Mouse (Mus musculus) E14TG2a.4 (cell line): ENCODE data around the gene Ptpn13.

Experiments
- H3K27me3 ChIP-seq: 2 replicates; pipeline ENCODE4 v1.6.1; 2014; ENCODE audit warnings: low read length, control low read depth; ENCODE audit not compliant: insufficient read depth
- H3K36me3 ChIP-seq: 2 replicates; pipeline ENCODE4 v1.6.1; 2014; ENCODE audit warnings: low read length, control low read depth; ENCODE audit not compliant: insufficient read depth
- H3K4me1 ChIP-seq: replicated peaks from 2 replicates; pipeline ENCODE4 v1.6.1; 2014; ENCODE audit warnings: low read depth, low read length, control low read depth
- H3K4me3 ChIP-seq: replicated peaks from 2 replicates; pipeline ENCODE4 v1.5.1; 2014; ENCODE audit warnings: mild to moderate bottlenecking, low read length
- H3K9me3 ChIP-seq: 2 replicates; pipeline ENCODE4 v1.6.1; 2014; ENCODE audit warnings: low read length, control low read depth
- CTCF ChIP-seq: conservative IDR thresholded peaks from 2 replicates; pipeline ENCODE4 v1.5.1; 2014; ENCODE audit warnings: low read length
- NANOG ChIP-seq: IDR thresholded peaks from 2 replicates; pipeline ENCODE4 v1.6.1; 2014; ENCODE audit warnings: borderline replicate concordance, low read length, mixed read lengths
- POU5F1 ChIP-seq: IDR thresholded peaks from 2 replicates; pipeline ENCODE4 v1.6.1; 2014; ENCODE audit warnings: low read length, borderline replicate concordance

Gene Ptpn13

GRCm38 (mm10) chr5:103499305-103499704, 74.3 kb downstream of the Ptpn13 start:
- TF ChIP-seq CTCF (no peak), POU5F1 (no peak), NANOG (no peak)
- Histone ChIP-seq H3K9me3 (no peaks in the 10 kb centered on the region), H3K4me1 (no peaks in the 10 kb centered on the region), H3K4me3 (no peak overlapping the region), H3K27me3 (no peaks in the 10 kb centered on the region), H3K36me3 (peaks cover 4% of the 10 kb centered on the region; the same call in 1 of the 2 replicates)

GRCm38 (mm10) chr5:103501076-103501475, 76.1 kb downstream of the Ptpn13 start:
- H3K9me3 ChIP-seq = no peaks in the 10 kb centered on the region
- H3K4me1 ChIP-seq = no peaks in the 10 kb centered on the region
- TF ChIP-seq POU5F1 (no peak), NANOG (no peak), CTCF (no peak)
- H3K36me3 ChIP-seq = peaks cover 4% of the 10 kb centered on the region; the same call in 1 of the 2 replicates
- no peaks in the 10 kb centered on the region for H3K27me3 ChIP-seq
- H3K4me3 ChIP-seq = no peak overlapping the region

DNA sequence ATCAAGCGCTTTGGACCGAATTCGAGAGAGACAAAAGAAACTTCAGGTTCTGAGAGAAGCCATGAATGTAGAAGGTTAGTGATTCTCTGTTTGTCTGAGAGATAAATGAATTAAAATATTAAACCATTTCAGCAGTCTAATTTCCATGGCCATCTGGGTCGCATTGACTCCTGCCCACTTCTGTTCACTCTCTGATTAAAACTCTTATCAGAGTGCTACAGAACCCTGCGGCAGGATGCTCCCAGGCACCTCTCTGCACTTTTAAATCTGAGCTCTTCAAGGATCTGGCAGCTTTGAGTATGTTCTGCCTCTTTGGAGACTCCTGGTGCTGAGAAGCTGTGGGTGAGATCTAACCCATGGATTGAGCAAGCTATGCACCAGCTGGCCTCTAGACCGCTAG, 76.8 kb downstream of the Ptpn13 start:
- no peaks in the 10 kb centered on the region for H3K4me1 ChIP-seq
- no peaks in the 10 kb centered on the region for H3K27me3 ChIP-seq
- H3K4me3 ChIP-seq = no peak overlapping the region
- H3K9me3 ChIP-seq = no peaks in the 10 kb centered on the region
- TF ChIP-seq NANOG (no peak), CTCF (no peak), POU5F1 (no peak)
- H3K36me3 ChIP-seq = peaks cover 4% of the 10 kb centered on the region; the same call in 1 of the 2 replicates

- Histone ChIP-seq H3K4me1 (no peaks in the 10 kb centered on the region), H3K9me3 (no peaks in the 10 kb centered on the region), H3K4me3 (no peak overlapping the region), H3K27me3 (no peaks in the 10 kb centered on the region), H3K36me3 (no peaks in the 10 kb centered on the region)
- TF ChIP-seq NANOG = no peak
- TF ChIP-seq POU5F1 = no peak
- TF ChIP-seq CTCF = no peak
These were observed 88.2 kb downstream of the Ptpn13 start for GRCm38 (mm10) chr5:103513162-103513561.

DNA sequence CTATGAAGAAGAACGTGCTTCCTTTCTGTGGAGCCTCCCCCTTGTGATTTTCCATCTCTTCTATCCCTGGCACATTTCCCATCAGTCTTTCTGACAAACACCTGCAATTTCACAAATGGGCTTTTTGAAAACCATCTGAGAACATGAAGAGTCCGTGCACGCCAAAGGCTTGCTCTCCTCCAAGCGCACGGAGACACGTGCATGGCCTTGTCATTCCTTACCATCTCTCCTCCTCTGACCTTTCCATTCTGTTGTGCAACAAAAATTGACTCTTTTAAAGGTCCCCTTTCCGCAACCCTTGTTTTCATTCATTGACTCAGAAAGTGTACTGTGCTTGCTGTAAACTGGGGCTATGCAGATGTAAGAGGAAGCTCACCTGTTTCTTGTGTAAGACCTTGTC, 89.4 kb downstream of the Ptpn13 start:
- Histone ChIP-seq H3K4me3 (no peak overlapping the region), H3K27me3 (no peaks in the 10 kb centered on the region), H3K4me1 (no peaks in the 10 kb centered on the region), H3K36me3 (no peaks in the 10 kb centered on the region), H3K9me3 (no peaks in the 10 kb centered on the region)
- TF ChIP-seq NANOG (no peak), CTCF (no peak), POU5F1 (no peak)

GRCm38 (mm10) chr5:103515876-103516275, 90.9 kb downstream of the Ptpn13 start:
- Histone ChIP-seq H3K9me3 (no peaks in the 10 kb centered on the region), H3K4me1 (no peaks in the 10 kb centered on the region), H3K36me3 (no peaks in the 10 kb centered on the region), H3K27me3 (no peaks in the 10 kb centered on the region), H3K4me3 (no peak overlapping the region)
- TF ChIP-seq NANOG = no peak
- no peak for TF ChIP-seq POU5F1
- no peak for TF ChIP-seq CTCF

GRCm38 (mm10) chr5:103516555-103516954, 91.6 kb downstream of the Ptpn13 start:
- Histone ChIP-seq H3K4me3 (no peak overlapping the region), H3K9me3 (no peaks in the 10 kb centered on the region), H3K4me1 (no peaks in the 10 kb centered on the region), H3K36me3 (no peaks in the 10 kb centered on the region), H3K27me3 (no peaks in the 10 kb centered on the region)
- TF ChIP-seq NANOG (no peak), POU5F1 (no peak), CTCF (no peak)

- H3K9me3 ChIP-seq = no peaks in the 10 kb centered on the region
- H3K36me3 ChIP-seq = no peaks in the 10 kb centered on the region
- H3K4me3 ChIP-seq = no peak overlapping the region
- 0 out of 2 replicates have a peak, but pooled peaks cover 4% of the 10 kb centered on the region for H3K4me1 ChIP-seq
- no peaks in the 10 kb centered on the region for H3K27me3 ChIP-seq
- TF ChIP-seq CTCF (no peak), POU5F1 (no peak), NANOG (no peak)
These were observed 92.6 kb downstream of the Ptpn13 start for GRCm38 (mm10) chr5:103517641-103518040.
